Mouse (Mus musculus) B cell, adult (primary cell): Measurements from ENCODE around the gene Pak2. TPM values are rescaled to one million over a fixed set of nuclear protein-coding genes. Genes with fewer than 3 reads are reported as not detected.

ENCODE experiments used
- total RNA-seq: library from RNA; stranded (reverse); gene quantifications from 4 replicates; pipeline ENCODE4 v1.2.4, GENCODE M21; 2023; ENCODE audit not compliant: inconsistent age

Pak2 gene
- 75.2 to 82.6 TPM (median 81.7 TPM) in 4 replicates for total RNA-seq

GRCm38 (mm10) chr16:32078991-32079511 is at the start of gene Pak2:
Pak2 (minus strand) TSS chr16:32079342.

GRCm38 (mm10) chr16:32099638-32100150 is 20.6 kb upstream of the Pak2 start, which contains the start of the genes Pigx and Cep19:
Pigx (minus strand) TSS chr16:32099740.
Cep19 (plus strand) TSS chr16:32099800.

GRCm38 (mm10) chr16:32002509-32003477 is 76.3 kb downstream of the Pak2 start, which contains the start of gene Senp5:
Senp5 (minus strand) TSS chr16:32003287.

Other genes with a start within 250 kb of the Pak2 start
- gene Meltf, start 200.5 kb downstream of the Pak2 start, total RNA-seq = 0.12 to 0.15 TPM in 2 of 4 replicates, not detected in the others
- not detected in 4 replicates for gene Pigz, start 145.5 kb downstream of the Pak2 start, total RNA-seq
- gene 0610012G03Rik, start 130.8 kb downstream of the Pak2 start, total RNA-seq = 15.9 to 18.1 TPM (median 17.3 TPM) in 4 replicates
- gene Ncbp2, start 130.8 kb downstream of the Pak2 start, total RNA-seq = 19.9 to 26.7 TPM (median 23.3 TPM) in 4 replicates
- gene Senp5, start 76.1 kb downstream of the Pak2 start, total RNA-seq = 28.7 to 33.9 TPM (median 29.8 TPM) in 4 replicates
- 22.4 to 32.2 TPM (median 28.8 TPM) in 4 replicates for gene Pigx, start 20.4 kb upstream of the Pak2 start, total RNA-seq
- gene Cep19, start 20.5 kb upstream of the Pak2 start, total RNA-seq = 3.6 to 6.2 TPM (median 4.4 TPM) in 4 replicates
- gene Nrros, start 86.3 kb upstream of the Pak2 start, total RNA-seq = 275 to 293 TPM (median 287 TPM) in 4 replicates
- not detected in 4 replicates for gene Bex6, start 100.5 kb upstream of the Pak2 start, total RNA-seq
- gene Fbxo45, start 167.8 kb upstream of the Pak2 start, total RNA-seq = 8.8 to 10.3 TPM (median 9.9 TPM) in 4 replicates
- gene Wdr53, start 167.9 kb upstream of the Pak2 start, total RNA-seq = 8.6 to 14.0 TPM (median 12.9 TPM) in 4 replicates
- 0.48 to 0.99 TPM (median 0.68 TPM) in 4 replicates for gene Smco1, start 192.1 kb upstream of the Pak2 start, total RNA-seq
- gene Rnf168, start 198.1 kb upstream of the Pak2 start, total RNA-seq = 12.8 to 17.4 TPM (median 14.9 TPM) in 4 replicates